Comparison of ENCODE assay signal across 17 mouse cellular contexts in the genomic region with DNA sequence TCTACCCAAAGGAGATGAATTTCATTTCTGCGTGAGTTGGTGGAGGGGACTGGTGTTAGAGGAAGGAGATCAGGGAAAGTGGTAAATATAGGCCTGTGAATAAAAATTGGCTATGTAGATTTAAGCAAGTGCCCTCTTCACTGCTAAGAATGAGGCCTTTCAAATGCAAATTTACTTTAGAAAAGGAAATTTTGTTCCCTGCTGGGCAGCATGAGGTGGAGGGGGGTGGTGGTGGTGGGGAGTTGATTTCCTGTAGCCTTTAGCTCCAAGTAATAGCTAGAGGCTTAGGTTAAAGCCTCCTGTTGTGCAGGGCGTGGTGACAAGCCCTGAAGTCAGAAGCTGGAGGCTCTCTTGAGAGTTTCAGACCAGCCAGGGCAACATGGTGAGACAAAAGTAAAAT. TPM values are rescaled to one million over a fixed set of nuclear protein-coding genes. Genes with fewer than 3 reads are reported as not detected.
A peak's percentile ranks its signal among the peaks of the same experiment; 100 is the strongest.
DNase-seq lines count a peak whose midpoint lies in the region; ATAC-seq lines count a peak whose summit lies in the region.
"Had no signal": no experiment of that assay in that cellular context is flagged by ENCODE, and none has a peak within 500 bp of the region (broad histone marks: within the 10 kb centered on the region; RNA-seq: fewer than 3 reads in every experiment).

No protein-coding gene starts in this region.

- ATAC-seq in hindbrain, embryonic 13.5 days (ENCODE audit: low FRiP score): peak; percentile 18; the same call in 1 of the 2 replicates
- ATAC-seq in midbrain, embryonic 16.5 days: peak; percentile 14; the same call in 1 of the 2 replicates
- ATAC-seq: intestine, postnatal 0 days had no signal

- DNase-seq in layer of hippocampus, postnatal 10 days (ENCODE audit: low spot score in 2 of 2): peak; percentile 12 to 26
- DNase-seq in layer of hippocampus, adult 9-10 months (ENCODE audit: low spot score): no peak
- peak; percentile 40 for DNase-seq in embryo, embryonic 10.5 days (ENCODE audit: low spot score)
- DNase-seq in heart, adult 9 months (ENCODE audit: low spot score in 2 of 2): no peak
- no peak for DNase-seq in kidney, adult 8-10 months
- no peak for DNase-seq in heart, adult 11 months
- DNase-seq: adrenal gland, postnatal 36 days; layer of hippocampus, adult 9-11 months; lung, embryonic 14.5 days had no signal

- peaks cover 30% of the 10 kb centered on the region for H3K36me3 ChIP-seq in hindbrain, embryonic 13.5 days
- peaks cover 9% of the 10 kb centered on the region; the same call in 1 of the 2 replicates for H3K36me3 ChIP-seq in midbrain, embryonic 16.5 days (ENCODE audit: control insufficient read depth, insufficient read depth, low read length)

- H3K4me3 ChIP-seq in hindbrain, embryonic 13.5 days: no peak overlapping the region
- H3K4me3 ChIP-seq in midbrain, embryonic 16.5 days (ENCODE audit: low read depth, low read length): no peak overlapping the region
- H3K4me3 ChIP-seq: limb, embryonic 15.5 days had no signal

- H3K4me2 ChIP-seq in hindbrain, embryonic 13.5 days: 0 out of 2 replicates have a peak overlapping the region, but pooled peaks have one; percentile 0
- H3K4me2 ChIP-seq in midbrain, embryonic 16.5 days (ENCODE audit: low read length): no peak overlapping the region
- H3K4me2 ChIP-seq: limb, embryonic 15.5 days; lung, embryonic 14.5 days had no signal

- H3K27ac ChIP-seq in hindbrain, embryonic 13.5 days: peak overlapping the region; percentile 32; the same call in 1 of the 2 replicates
- 0 out of 2 replicates have a peak overlapping the region, but pooled peaks have one; percentile 1 for H3K27ac ChIP-seq in midbrain, embryonic 16.5 days (ENCODE audit: low read length)
- H3K27ac ChIP-seq: limb, embryonic 15.5 days had no signal

- peaks cover 19% of the 10 kb centered on the region for H3K4me1 ChIP-seq in hindbrain, embryonic 13.5 days (replicated peaks)
- peaks cover 16% of the 10 kb centered on the region for H3K4me1 ChIP-seq in midbrain, embryonic 16.5 days (ENCODE audit: control insufficient read depth, insufficient read depth, low read length)

- no peak overlapping the region for H3K9ac ChIP-seq in hindbrain, embryonic 13.5 days
- no peak overlapping the region for H3K9ac ChIP-seq in midbrain, embryonic 16.5 days (ENCODE audit: low read depth, low read length)
- H3K9ac ChIP-seq: limb, embryonic 15.5 days; lung, embryonic 14.5 days had no signal

- H3K27me3 ChIP-seq in hindbrain, embryonic 13.5 days: no peaks in the 10 kb centered on the region
- H3K27me3 ChIP-seq in midbrain, embryonic 16.5 days (ENCODE audit: control insufficient read depth, insufficient read depth, low read depth, low read length): no peaks in the 10 kb centered on the region
- H3K27me3 ChIP-seq: limb, embryonic 15.5 days had no signal

- 1% methylated on average over 2 of the region's 2 CpGs for WGBS in hindbrain, embryonic 13.5 days
- 0% methylated on average over 2 of the region's 2 CpGs for WGBS in midbrain, embryonic 16.5 days

- no peaks in the 10 kb centered on the region for H3K9me3 ChIP-seq in hindbrain, embryonic 13.5 days
- H3K9me3 ChIP-seq in midbrain, embryonic 16.5 days (replicated peaks; ENCODE audit: control insufficient read depth, low read length, poor library complexity, severe bottlenecking): no peaks in the 10 kb centered on the region
- H3K9me3 ChIP-seq: limb, embryonic 15.5 days had no signal

RNA-seq across cellular contexts. Expression of a gene that starts 9.3 kb away (rescaled TPM):
- not detected for total RNA-seq in layer of hippocampus, postnatal 10 days (2021)
- not detected in 2 replicates for polyA plus RNA-seq in hindbrain, embryonic 13.5 days (2015; fragmentation: Nextera tagmentation; extraction: Ambion mirVana)
- polyA plus RNA-seq in midbrain, embryonic 16.5 days (2015; fragmentation: Nextera tagmentation; extraction: Ambion mirVana): not detected in 2 replicates
- total RNA-seq: adrenal gland, postnatal 36 days; megakaryocyte-erythroid progenitor cell, adult 5-6 weeks had no signal
- polyA plus RNA-seq: embryonic facial prominence, embryonic 14.5 days; heart, embryonic 14.5 days; intestine, postnatal 0 days; limb, embryonic 15.5 days; lung, embryonic 14.5 days; urinary bladder, adult 2 months had no signal

RNA-seq across cellular contexts. Expression of a gene that starts 19.1 kb away (rescaled TPM):
- not detected for total RNA-seq in layer of hippocampus, postnatal 10 days (2021)
- not detected in 2 replicates for polyA plus RNA-seq in hindbrain, embryonic 13.5 days (2015; fragmentation: Nextera tagmentation; extraction: Ambion mirVana)
- not detected in 2 replicates for polyA plus RNA-seq in midbrain, embryonic 16.5 days (2015; fragmentation: Nextera tagmentation; extraction: Ambion mirVana)
- total RNA-seq: adrenal gland, postnatal 36 days; megakaryocyte-erythroid progenitor cell, adult 5-6 weeks had no signal
- polyA plus RNA-seq: heart, embryonic 14.5 days; intestine, postnatal 0 days; limb, embryonic 15.5 days; lung, embryonic 14.5 days; urinary bladder, adult 2 months had no signal

RNA-seq across cellular contexts. Expression of a gene that starts 33.2 kb away (rescaled TPM):
- 100 to 1,000 TPM; 594 to 649 TPM for total RNA-seq in layer of hippocampus, postnatal 10 days (2021)
- 55.6 and 57.0 TPM in 2 replicates for polyA plus RNA-seq in hindbrain, embryonic 13.5 days (2015; fragmentation: Nextera tagmentation; extraction: Ambion mirVana)
- polyA plus RNA-seq in midbrain, embryonic 16.5 days (2015; fragmentation: Nextera tagmentation; extraction: Ambion mirVana): 81.7 and 94.9 TPM in 2 replicates

RNA-seq across cellular contexts. Expression of a gene that starts 40.9 kb away (rescaled TPM):
- not detected for total RNA-seq in layer of hippocampus, postnatal 10 days (2021)
- not detected in 2 replicates for polyA plus RNA-seq in hindbrain, embryonic 13.5 days (2015; fragmentation: Nextera tagmentation; extraction: Ambion mirVana)
- not detected in 2 replicates for polyA plus RNA-seq in midbrain, embryonic 16.5 days (2015; fragmentation: Nextera tagmentation; extraction: Ambion mirVana)
- total RNA-seq: adrenal gland, postnatal 36 days; megakaryocyte-erythroid progenitor cell, adult 5-6 weeks had no signal
- polyA plus RNA-seq: embryonic facial prominence, embryonic 14.5 days; heart, embryonic 14.5 days; intestine, postnatal 0 days; limb, embryonic 15.5 days; lung, embryonic 14.5 days; urinary bladder, adult 2 months had no signal

RNA-seq across cellular contexts. Expression of a gene that starts 55.8 kb away (rescaled TPM):
- total RNA-seq in layer of hippocampus, postnatal 10 days (2021): 1 to 10 TPM; 3.2 to 4.3 TPM
- 1.3 and 2.1 TPM in 2 replicates for polyA plus RNA-seq in hindbrain, embryonic 13.5 days (2015; fragmentation: Nextera tagmentation; extraction: Ambion mirVana)
- 2.0 and 3.2 TPM in 2 replicates for polyA plus RNA-seq in midbrain, embryonic 16.5 days (2015; fragmentation: Nextera tagmentation; extraction: Ambion mirVana)
- total RNA-seq: adrenal gland, postnatal 36 days; megakaryocyte-erythroid progenitor cell, adult 5-6 weeks had no signal
- polyA plus RNA-seq: heart, embryonic 14.5 days; intestine, postnatal 0 days; limb, embryonic 15.5 days had no signal

Comparison
In these comparisons a context has a peak if more than half of its experiments do, and no peak if none do; other contexts are left out.
1. DNase-seq: peak in layer of hippocampus, postnatal 10 days (2 of 2) and embryo, embryonic 10.5 days (single experiment); none in layer of hippocampus, adult 9-10 months (single experiment), heart, adult 9 months (0 of 2), kidney, adult 8-10 months (0 of 2) and heart, adult 11 months (single experiment).